Mouse (Mus musculus) liver, embryonic 11.5 days (tissue): ENCODE results near the gene Atox1. TPM values are rescaled to one million over a fixed set of nuclear protein-coding genes. Genes with fewer than 3 reads are reported as not detected.
"Not testable (repeated sequence)": the region's sequence is repeated elsewhere in the genome, so short reads cannot be mapped to it uniquely, and the experiment has no call there.

Source experiments
- ATAC-seq: fragments of 200-750 bp; cut with Nextera tagmentation; replicated peaks from 2 replicates; pipeline ENCODE4 v1.8.0; 2017; ENCODE audit warnings: moderate number of reproducible peaks, mild to moderate bottlenecking, moderate TSS enrichment, moderate library complexity; ENCODE audit not compliant: low FRiP score
- DNase-seq: peaks from one replicate; pipeline ENCODE4 v3.0.0-alpha.2; 2017; ENCODE audit warnings: low spot score
- H3K27ac ChIP-seq: fragments of 300-500 bp; sonication (generic); 2 replicates; pipeline ENCODE4 v1.5.1; 2014; ENCODE audit warnings: mild to moderate bottlenecking, low read depth, low read length, control low read depth
- H3K27me3 ChIP-seq: fragments of 300-500 bp; sonication (generic); replicated peaks from 2 replicates; pipeline ENCODE4 v1.6.1; 2014; ENCODE audit warnings: low read length, mixed read lengths; ENCODE audit not compliant: control insufficient read depth, insufficient read depth
- H3K36me3 ChIP-seq: fragments of 300-500 bp; sonication (generic); 2 replicates; pipeline ENCODE4 v1.6.1; 2014; ENCODE audit warnings: mild to moderate bottlenecking, low read length, moderate library complexity, mixed read lengths; ENCODE audit not compliant: control insufficient read depth, insufficient read depth
- H3K4me1 ChIP-seq: fragments of 300-500 bp; sonication (generic); replicated peaks from 2 replicates; pipeline ENCODE4 v1.6.1; 2014; ENCODE audit warnings: low read length, mixed read lengths; ENCODE audit not compliant: control insufficient read depth, insufficient read depth
- H3K4me2 ChIP-seq: fragments of 300-500 bp; sonication (generic); 2 replicates; pipeline ENCODE4 v1.6.1; 2014; ENCODE audit warnings: mild to moderate bottlenecking, control low read depth, moderate library complexity
- H3K4me3 ChIP-seq: fragments of 300-500 bp; sonication (generic); 2 replicates; pipeline ENCODE4 v1.5.1; 2014; ENCODE audit warnings: low read depth, low read length, control low read depth
- H3K9ac ChIP-seq: fragments of 300-500 bp; sonication (generic); 2 replicates; pipeline ENCODE4 v1.6.1; 2014; ENCODE audit warnings: low read depth, low read length, control low read depth
- H3K9me3 ChIP-seq: fragments of 300-500 bp; sonication (generic); 2 replicates; pipeline ENCODE4 v1.6.1; 2016; ENCODE audit warnings: low read length, inconsistent platforms, mixed read lengths; ENCODE audit not compliant: control insufficient read depth
- WGBS: fragments of 180-500 bp; shearing (Covaris S2); extraction: QIAGEN DNeasy Blood & Tissue Kit; methylation state at CpG from one replicate; pipeline ENCODE4 v1.1.7; 2014; 5-methylcytosine and 5-hydroxymethylcytosine counted together
- polyA plus RNA-seq: library from polyadenylated mRNA; unstranded; fragments of >200 nt; fragmentation: Nextera tagmentation; extraction: Ambion mirVana; gene quantifications from 2 replicates; pipeline ENCODE4 v1.2.1, GENCODE M21; 2014

Atox1 gene
- polyA plus RNA-seq, 1 experiment from 2014 or later = 270 TPM

GRCm38 (mm10) chr11:55423756-55424155 lies 37.3 kb downstream of the Atox1 start:
- ATAC-seq (no peak), DNase-seq (no peak)
- no peak overlapping the region for H3K4me2 ChIP-seq
- H3K9me3 ChIP-seq = no peaks in the 10 kb centered on the region
- H3K27me3 ChIP-seq = no peaks in the 10 kb centered on the region
- peaks cover 12% of the 10 kb centered on the region for H3K4me1 ChIP-seq
- H3K36me3 ChIP-seq = no peaks in the 10 kb centered on the region
- H3K27ac ChIP-seq = peak overlapping the region; percentile 53; the same call in 1 of the 2 replicates
- 54% methylated on average over 4 of the region's 4 CpGs for WGBS
- H3K9ac ChIP-seq = no peak overlapping the region
- no peak overlapping the region for H3K4me3 ChIP-seq

GRCm38 (mm10) chr11:55422978-55423377 lies 38.1 kb downstream of the Atox1 start, which contains the start of gene Sparc:
Gene Sparc, minus strand, starts transcription at chr11:55423183.
- Histone ChIP-seq H3K4me3 (no peak within 1 kb of the TSS), H3K36me3 (no peaks in the 10 kb centered on the region), H3K4me1 (peaks cover 7% of the 10 kb centered on the region), H3K9me3 (no peaks in the 10 kb centered on the region), H3K27ac (peak within 1 kb of the TSS; percentile 53; the same call in 1 of the 2 replicates), H3K27me3 (no peaks in the 10 kb centered on the region), H3K4me2 (no peak within 1 kb of the TSS), H3K9ac (no peak within 1 kb of the TSS)
- DNase-seq = no peak
- 83% methylated on average over 1 of the region's 1 CpGs for WGBS
- ATAC-seq = no peak

GRCm38 (mm10) chr11:55419678-55420307 lies 41.2 kb downstream of the Atox1 start:
- H3K4me2 ChIP-seq = peak overlapping the region; percentile 64
- peak overlapping the region; percentile 64 for H3K9ac ChIP-seq
- H3K27me3 ChIP-seq = no peaks in the 10 kb centered on the region
- peak; percentile 60 for ATAC-seq
- peaks cover 23% of the 10 kb centered on the region for H3K4me1 ChIP-seq
- H3K27ac ChIP-seq = peak overlapping the region; percentile 71
- 18% methylated on average over 9 of the region's 9 CpGs for WGBS
- no peaks in the 10 kb centered on the region for H3K9me3 ChIP-seq
- peak; percentile 56 for DNase-seq
- H3K4me3 ChIP-seq = peak overlapping the region; percentile 47
- H3K36me3 ChIP-seq = no peaks in the 10 kb centered on the region

GRCm38 (mm10) chr11:55419296-55419677 lies 41.8 kb downstream of the Atox1 start:
- WGBS = 21% methylated on average over 4 of the region's 4 CpGs
- peak; percentile 42 for DNase-seq
- H3K36me3 ChIP-seq = no peaks in the 10 kb centered on the region
- ATAC-seq = no peak
- peaks cover 24% of the 10 kb centered on the region for H3K4me1 ChIP-seq
- no peaks in the 10 kb centered on the region for H3K27me3 ChIP-seq
- H3K4me3 ChIP-seq = peak overlapping the region; percentile 47
- H3K9ac ChIP-seq = peak overlapping the region; percentile 64
- H3K27ac ChIP-seq = peak overlapping the region; percentile 71
- H3K9me3 ChIP-seq = no peaks in the 10 kb centered on the region
- H3K4me2 ChIP-seq = peak overlapping the region; percentile 64

- H3K4me2 ChIP-seq = peak overlapping the region; percentile 64
- peaks cover 27% of the 10 kb centered on the region for H3K4me1 ChIP-seq
- H3K4me3 ChIP-seq = peak overlapping the region; percentile 47
- ATAC-seq (no peak), DNase-seq (no peak)
- H3K9ac ChIP-seq = peak overlapping the region; percentile 64
- 0 out of 2 replicates have a peak overlapping the region, but pooled peaks have one; percentile 21 for H3K27ac ChIP-seq
- H3K27me3 ChIP-seq = no peaks in the 10 kb centered on the region
- no peaks in the 10 kb centered on the region for H3K36me3 ChIP-seq
- 19% methylated on average over 3 of the region's 3 CpGs for WGBS
- no peaks in the 10 kb centered on the region for H3K9me3 ChIP-seq
Measured at GRCm38 (mm10) chr11:55418704-55419061, 42.4 kb downstream of the Atox1 start.

GRCm38 (mm10) chr11:55417898-55418703 lies 42.9 kb downstream of the Atox1 start:
- H3K27ac ChIP-seq = peak overlapping the region; percentile 61
- peak overlapping the region; percentile 47 for H3K4me3 ChIP-seq
- no peaks in the 10 kb centered on the region for H3K27me3 ChIP-seq
- peak overlapping the region; percentile 64 for H3K9ac ChIP-seq
- H3K4me1 ChIP-seq = peaks cover 27% of the 10 kb centered on the region
- DNase-seq = peak; percentile 72
- WGBS = 1% methylated on average over 24 of the region's 24 CpGs
- peak overlapping the region; percentile 64 for H3K4me2 ChIP-seq
- ATAC-seq = peak; percentile 51
- no peaks in the 10 kb centered on the region for H3K36me3 ChIP-seq
- H3K9me3 ChIP-seq = no peaks in the 10 kb centered on the region

GRCm38 (mm10) chr11:55416609-55417265 lies 44.3 kb downstream of the Atox1 start:
- peak overlapping the region; percentile 17; the same call in 1 of the 2 replicates for H3K27ac ChIP-seq
- no peak overlapping the region for H3K9ac ChIP-seq
- no peak for DNase-seq
- H3K27me3 ChIP-seq = no peaks in the 10 kb centered on the region
- no peaks in the 10 kb centered on the region for H3K36me3 ChIP-seq
- peak overlapping the region; percentile 33 for H3K4me2 ChIP-seq
- ATAC-seq = no peak
- WGBS = 43% methylated on average over 6 of the region's 6 CpGs
- H3K9me3 ChIP-seq = no peaks in the 10 kb centered on the region
- no peak overlapping the region for H3K4me3 ChIP-seq
- peaks cover 27% of the 10 kb centered on the region for H3K4me1 ChIP-seq

- ATAC-seq, H3K27ac ChIP-seq, H3K9me3 ChIP-seq, H3K27me3 ChIP-seq, H3K9ac ChIP-seq, H3K4me2 ChIP-seq, DNase-seq, H3K36me3 ChIP-seq, H3K4me3 ChIP-seq: not testable (repeated sequence)
- peaks cover 24% of the 10 kb centered on the region for H3K4me1 ChIP-seq
- WGBS = 75% methylated on average over 5 of the region's 6 CpGs
Measured at GRCm38 (mm10) chr11:55415731-55416130, 45.3 kb downstream of the Atox1 start.
